Mouse (Mus musculus): ENCODE results near the gene Sv2c.

- no peak for TF ChIP-seq CTCF (IDR thresholded peaks at IDR 0.05; ENCODE audit: borderline replicate concordance, insufficient read depth, low read depth, low read length)
- TF ChIP-seq POLR2A (IDR thresholded peaks at IDR 0.05; ENCODE audit: borderline replicate concordance, insufficient read depth, low read length), result no peak
These were observed 180.1 kb downstream of the Sv2c start for GRCm38 (mm10) chr13:95952263-95952662.

All from cerebellum, adult 2 months (tissue).